Mouse (Mus musculus) cerebellum, adult 2 months (tissue): ENCODE data around the gene Ankmy1.

Experiments used
- CTCF ChIP-seq: fragments of 200-500 bp; IDR thresholded peaks from 2 replicates; pipeline ENCODE4 v1.5.1; 2011; ENCODE audit warnings: low read depth, mild to moderate bottlenecking, control low read depth, low read length, moderate library complexity, borderline replicate concordance; ENCODE audit not compliant: insufficient read depth
- POLR2A ChIP-seq: fragments of 200-500 bp; IDR thresholded peaks from 2 replicates; pipeline ENCODE4 v1.6.1; 2011; ENCODE audit warnings: low read length, control low read depth, borderline replicate concordance; ENCODE audit not compliant: insufficient read depth

DNA sequence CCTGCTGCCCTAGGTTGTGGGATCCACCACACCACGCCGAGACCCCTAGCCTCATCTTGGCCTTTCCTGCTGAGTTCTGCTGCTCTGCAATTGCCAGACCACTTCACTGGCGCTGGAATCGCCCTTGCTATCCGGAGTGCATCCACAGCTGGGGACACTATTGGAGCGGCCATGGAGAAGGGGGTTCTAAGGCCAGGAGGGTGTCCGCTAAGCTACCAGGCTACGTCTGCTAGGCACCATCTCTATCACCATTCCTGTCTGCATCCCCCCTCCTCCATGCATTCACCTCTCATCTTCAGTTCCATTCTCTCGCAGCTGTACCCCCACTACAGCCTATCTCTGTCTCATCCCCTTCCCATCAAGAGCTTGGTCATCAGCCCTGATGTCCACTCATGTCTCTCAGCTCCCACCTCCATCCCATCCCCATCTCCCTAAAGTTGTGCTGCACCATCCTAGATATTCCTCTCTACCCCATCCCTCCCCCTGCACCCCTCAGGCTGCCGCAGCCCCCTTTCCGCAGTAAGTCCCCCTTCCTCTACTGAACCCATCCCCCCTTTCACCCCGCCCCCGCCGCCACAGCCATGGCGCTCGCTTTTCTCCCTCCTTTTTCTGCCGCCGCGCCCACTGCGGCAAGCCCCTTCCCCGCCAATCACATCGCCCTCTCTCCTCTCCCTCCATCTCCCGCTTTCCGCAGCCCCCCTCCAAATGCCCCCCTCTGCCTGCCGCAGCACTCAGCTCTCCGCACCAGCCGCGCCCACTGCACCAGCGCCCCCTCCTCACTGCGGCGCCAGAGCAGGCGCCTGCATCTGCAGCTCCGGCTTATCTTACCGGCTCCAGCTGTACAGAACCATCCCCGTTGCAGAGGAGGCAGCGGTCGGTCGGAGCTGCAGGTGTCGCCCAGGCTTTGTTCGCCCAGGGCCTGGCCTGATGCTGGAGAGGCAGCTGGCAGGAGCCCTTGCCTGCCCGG lies 54.5 kb downstream of the Ankmy1 start:
- TF ChIP-seq CTCF (no peak), POLR2A (no peak)
